ENCODE assay signal across 8 mouse cellular contexts in genomic region chr7:35235308-35235707, GRCm38 (mm10). TPM values are rescaled to one million over a fixed set of nuclear protein-coding genes. Genes with fewer than 3 reads are reported as not detected.
DNase-seq lines count a peak whose midpoint lies in the region; ATAC-seq and TF ChIP-seq lines count a peak whose summit lies in the region.

No protein-coding gene starts in this region.

- no peak for TF ChIP-seq EP300 in MEL (IDR thresholded peaks at IDR 0.05; ENCODE audit: low read depth in 1 of 2, low read length in 2 of 2)

- DNase-seq in MEL (ENCODE audit: low read depth, low spot score), result peak; percentile 88
- DNase-seq in layer of hippocampus, adult 2 months (ENCODE audit: low spot score in 2 of 2), result peak; percentile 65 to 80
- peak; percentile 64 to 78 for DNase-seq in lung, adult 18-20 months

- peak overlapping the region; percentile 40 to 86 for H3K4me3 ChIP-seq in MEL (ENCODE audit: control insufficient read depth in 1 of 2, insufficient read depth in 1 of 2, low read depth in 2 of 2, low read length in 2 of 2)
- H3K4me3 ChIP-seq in brown adipose tissue, adult 24 weeks (ENCODE audit: insufficient read depth, low read depth, low read length), result peak overlapping the region; percentile 95
- peak overlapping the region; percentile 62 for H3K4me3 ChIP-seq in forebrain, embryonic 12.5 days (replicated peaks)
- peak overlapping the region; percentile 54 for H3K4me3 ChIP-seq in layer of hippocampus, adult 2 months
- H3K4me3 ChIP-seq in olfactory bulb, adult 2 months (ENCODE audit: insufficient read depth, low read depth, low read length), result peak overlapping the region; percentile 68

- whole genome bisulfite sequencing in forebrain, embryonic 12.5 days, result 16% methylated on average over 9 of the region's 9 CpGs
- 10% methylated on average over 9 of the region's 9 CpGs for WGBS in olfactory bulb, adult 2 months

- H3K4me1 ChIP-seq in MEL (ENCODE audit: control insufficient read depth in 1 of 2, insufficient read depth in 2 of 2, low read length in 2 of 2), result peaks cover 0 to 9% of the 10 kb centered on the region in 2 experiments; a peak in 1 of 4 replicates
- no peaks in the 10 kb centered on the region for H3K4me1 ChIP-seq in brown adipose tissue, adult 24 weeks (ENCODE audit: control insufficient read depth, insufficient read depth, insufficient read length, low read length)
- H3K4me1 ChIP-seq in forebrain, embryonic 12.5 days, result peaks cover 19% of the 10 kb centered on the region
- peaks cover 2% of the 10 kb centered on the region for H3K4me1 ChIP-seq in olfactory bulb, adult 2 months (ENCODE audit: control insufficient read depth, insufficient read depth, low read length)

- H3K9ac ChIP-seq in MEL (ENCODE audit: control insufficient read depth, low read depth, low read length, poor library complexity, severe bottlenecking), result peak overlapping the region; percentile 23; the same call in 1 of the 2 replicates
- peak overlapping the region; percentile 56 for H3K9ac ChIP-seq in forebrain, embryonic 12.5 days

- H3K79me2 ChIP-seq in MEL (ENCODE audit: control insufficient read depth, insufficient read depth, low read length, poor library complexity), result no peaks in the 10 kb centered on the region; the same call in 1 of the 2 replicates

- peak; percentile 80 for ATAC-seq in forebrain, embryonic 12.5 days (ENCODE audit: low FRiP score)
- ATAC-seq in hematopoietic stem cell, adult 5-6 weeks (replicated peaks in 1 of 2; ENCODE audit: insufficient read depth in 1 of 2, low FRiP score in 2 of 2, low TSS enrichment in 1 of 2, low read depth in 1 of 2, poor library complexity in 2 of 2, severe bottlenecking in 2 of 2), result peak; percentile 28 to 57; a peak in 2 of 4 replicates
- no peak for ATAC-seq in erythroid progenitor cell, adult 5-6 weeks (replicated peaks; ENCODE audit: low FRiP score, poor library complexity, severe bottlenecking)

- H3K27me3 ChIP-seq in MEL (ENCODE audit: control insufficient read depth in 1 of 2, insufficient read depth in 2 of 2, low read length in 2 of 2), result no peaks in the 10 kb centered on the region
- H3K27me3 ChIP-seq in forebrain, embryonic 12.5 days, result no peaks in the 10 kb centered on the region

- no peaks in the 10 kb centered on the region for H3K9me3 ChIP-seq in MEL (replicated peaks; ENCODE audit: insufficient read depth, low read length)
- H3K9me3 ChIP-seq in forebrain, embryonic 12.5 days, result 0 out of 2 replicates have a peak, but pooled peaks cover 4% of the 10 kb centered on the region

- H3K36me3 ChIP-seq in MEL (ENCODE audit: control insufficient read depth in 1 of 2, insufficient read depth in 2 of 2, low read length in 2 of 2), result peaks cover 0 to 2% of the 10 kb centered on the region in 2 experiments; a peak in 2 of 4 replicates
- H3K36me3 ChIP-seq in forebrain, embryonic 12.5 days (replicated peaks), result no peaks in the 10 kb centered on the region

- no peak for TF ChIP-seq RAD21 in MEL (IDR thresholded peaks at IDR 0.05; ENCODE audit: low read depth, low read length)

- H3K27ac ChIP-seq in MEL (ENCODE audit: control insufficient read depth, low read depth, low read length), result no peak overlapping the region
- H3K27ac ChIP-seq in brown adipose tissue, adult 24 weeks (replicated peaks; ENCODE audit: low read depth, low read length), result peak overlapping the region; percentile 45
- H3K27ac ChIP-seq in forebrain, embryonic 12.5 days, result peak overlapping the region; percentile 95
- peak overlapping the region; percentile 88 for H3K27ac ChIP-seq in layer of hippocampus, adult 2 months
- peak overlapping the region; percentile 71 for H3K27ac ChIP-seq in olfactory bulb, adult 2 months (ENCODE audit: insufficient read depth, low read depth, low read length)

- no peak for TF ChIP-seq CTCF in MEL (IDR thresholded peaks at IDR 0.05 in 2 of 3, conservative IDR thresholded peaks at IDR 0.05 in 1 of 3; ENCODE audit: control insufficient read depth in 1 of 3, insufficient read depth in 1 of 3, low read depth in 2 of 3, low read length in 3 of 3, poor library complexity in 1 of 3, severe bottlenecking in 1 of 3)
- no peak for TF ChIP-seq CTCF in layer of hippocampus, adult 2 months (conservative IDR thresholded peaks at IDR 0.05)
- no peak for TF ChIP-seq CTCF in olfactory bulb, adult 2 months (IDR thresholded peaks at IDR 0.05; ENCODE audit: insufficient read depth, low read depth, low read length)

- H3K4me2 ChIP-seq in forebrain, embryonic 12.5 days, result peak overlapping the region; percentile 56

- no peak for TF ChIP-seq POLR2A in MEL (IDR thresholded peaks at IDR 0.05; ENCODE audit: control insufficient read depth in 1 of 2, insufficient read depth in 1 of 2, low read depth in 1 of 2, low read length in 2 of 2, poor library complexity in 1 of 2)
- TF ChIP-seq POLR2A in olfactory bulb, adult 2 months (IDR thresholded peaks at IDR 0.05; ENCODE audit: insufficient read depth, low read depth, low read length), result no peak

TF ChIP-seq in MEL, 35 proteins besides CTCF, POLR2A, EP300 and RAD21:
- TF ChIP-seq ELF1 (IDR thresholded peaks at IDR 0.05; ENCODE audit: low read depth, low read length) (peak; percentile 21; the same call in 1 of the 2 replicates), MXI1 (IDR thresholded peaks at IDR 0.05; ENCODE audit: low read depth, low read length) (peak; percentile 43; the same call in 1 of the 2 replicates), MAFK (IDR thresholded peaks at IDR 0.05; ENCODE audit: borderline replicate concordance, low read depth, low read length) (no peak)

RNA-seq across cellular contexts. Expression of gene Lrp3, which starts 20.0 kb away (rescaled TPM):
- not detected in 2 replicates for total RNA-seq in MEL (2012; rRNA removed)
- polyA plus RNA-seq in MEL (2012; ENCODE audit: insufficient read depth in 1 of 2, insufficient read length in 2 of 2, low read depth in 1 of 2, low replicate concordance in 2 of 2, missing spikeins in 1 of 2), result not detected
- 5.6 and 6.7 TPM in 2 replicates for polyA plus RNA-seq in brown adipose tissue, adult 24 weeks (2012; ENCODE audit: insufficient read depth, insufficient read length, missing spikeins)
- polyA plus RNA-seq in forebrain, embryonic 12.5 days (2016; fragmentation: Nextera tagmentation; extraction: Ambion mirVana), result 15.3 and 16.0 TPM in 2 replicates
- total RNA-seq in hematopoietic stem cell, adult 5-6 weeks (2017), result not detected in 2 replicates
- 10 to 100 TPM; 73.2 to 76.7 TPM for total RNA-seq in layer of hippocampus, adult 2 months (2021)
- not detected in 2 replicates for polyA plus RNA-seq in olfactory bulb, adult 2 months (2012; ENCODE audit: insufficient read depth, insufficient read length, low replicate concordance, missing spikeins)
- total RNA-seq in erythroid progenitor cell, adult 5-6 weeks (2015; ENCODE audit: low replicate concordance), result not detected in 2 replicates
- not detected in 2 replicates for total RNA-seq in erythroid progenitor cell, adult 5-6 weeks (2017; ENCODE audit: low replicate concordance)

RNA-seq across cellular contexts. Expression of gene Slc7a10, which starts 49.1 kb away (rescaled TPM):
- not detected in 2 replicates for total RNA-seq in MEL (2012; rRNA removed)
- polyA plus RNA-seq in MEL (2012; ENCODE audit: insufficient read depth in 1 of 2, insufficient read length in 2 of 2, low read depth in 1 of 2, low replicate concordance in 2 of 2, missing spikeins in 1 of 2), result not detected
- 7.7 and 8.3 TPM in 2 replicates for polyA plus RNA-seq in brown adipose tissue, adult 24 weeks (2012; ENCODE audit: insufficient read depth, insufficient read length, missing spikeins)
- 1.5 and 1.6 TPM in 2 replicates for polyA plus RNA-seq in forebrain, embryonic 12.5 days (2016; fragmentation: Nextera tagmentation; extraction: Ambion mirVana)
- not detected in 2 replicates for total RNA-seq in hematopoietic stem cell, adult 5-6 weeks (2017)
- total RNA-seq in layer of hippocampus, adult 2 months (2021), result 10 to 100 TPM; 50.0 to 50.6 TPM
- not detected in 2 replicates for polyA plus RNA-seq in olfactory bulb, adult 2 months (2012; ENCODE audit: insufficient read depth, insufficient read length, low replicate concordance, missing spikeins)
- total RNA-seq in erythroid progenitor cell, adult 5-6 weeks (2015; ENCODE audit: low replicate concordance), result not detected in 2 replicates
- not detected in 2 replicates for total RNA-seq in erythroid progenitor cell, adult 5-6 weeks (2017; ENCODE audit: low replicate concordance)

Comparison
In these comparisons a context has a peak if more than half of its experiments do, and no peak if none do; other contexts are left out.
1. RNA of gene Lrp3, which starts 20.0 kb away (total RNA-seq): 73.2 to 76.7 TPM in layer of hippocampus, adult 2 months; not detected in MEL, not detected in hematopoietic stem cell, adult 5-6 weeks and not detected in erythroid progenitor cell, adult 5-6 weeks; every median in the first group is over 10 times any median in the second.
2. RNA of gene Slc7a10, which starts 49.1 kb away (total RNA-seq): 50.0 to 50.6 TPM in layer of hippocampus, adult 2 months; not detected in MEL, not detected in hematopoietic stem cell, adult 5-6 weeks and not detected in erythroid progenitor cell, adult 5-6 weeks; every median in the first group is over 10 times any median in the second.
3. Peak in every context shown above with its lines, with median percentiles within 50 percentile points of each other: DNase-seq and H3K4me3 ChIP-seq.